Mouse (Mus musculus) liver, postnatal 0 days (tissue): ENCODE measurements at regions not wholly inside any gene's neighbourhood (a gene's known extent, or its start where the extent isn't known, plus 50 kb on each side); places are given as distances from the start of the nearest gene placed in this dataset.

Source experiments
- ATAC-seq: fragments of 200-750 bp; cut with Nextera tagmentation; 2 replicates; pipeline ENCODE4 v1.8.0; 2017; ENCODE audit warnings: mild to moderate bottlenecking, moderate library complexity
- DNase-seq: peaks from one replicate; pipeline ENCODE4 v3.0.0-alpha.2; 2016
- H3K27ac ChIP-seq: fragments of 300-500 bp; sonication (generic); 2 replicates; pipeline ENCODE4 v1.5.1; 2014; ENCODE audit warnings: antibody characterized with exemption, moderate library complexity, mild to moderate bottlenecking, low read depth
- H3K27me3 ChIP-seq: fragments of 300-500 bp; sonication (generic); 2 replicates; pipeline ENCODE4 v1.6.1; 2014; ENCODE audit warnings: low read length, control low read depth, mixed read lengths; ENCODE audit not compliant: insufficient read depth
- H3K36me3 ChIP-seq: fragments of 300-500 bp; sonication (generic); replicated peaks from 2 replicates; pipeline ENCODE4 v1.6.1; 2014; ENCODE audit warnings: mild to moderate bottlenecking, control low read depth, low read length, moderate library complexity, mixed read lengths; ENCODE audit not compliant: insufficient read depth
- H3K4me1 ChIP-seq: fragments of 300-500 bp; sonication (generic); 2 replicates; pipeline ENCODE4 v1.6.1; 2014; ENCODE audit warnings: antibody characterized with exemption, mild to moderate bottlenecking, control low read depth; ENCODE audit not compliant: insufficient read depth
- H3K4me2 ChIP-seq: fragments of 300-500 bp; sonication (generic); 2 replicates; pipeline ENCODE4 v1.6.1; 2014; ENCODE audit warnings: low read depth, mild to moderate bottlenecking, low read length, moderate library complexity, mixed read lengths
- H3K4me3 ChIP-seq: fragments of 300-500 bp; sonication (generic); 2 replicates; pipeline ENCODE4 v1.5.1; 2014; ENCODE audit warnings: low read depth, low read length
- H3K9ac ChIP-seq: fragments of 300-500 bp; sonication (generic); replicated peaks from 2 replicates; pipeline ENCODE4 v1.6.1; 2014; ENCODE audit warnings: mild to moderate bottlenecking, moderate library complexity
- H3K9me3 ChIP-seq: fragments of 300-500 bp; sonication (generic); 2 replicates; pipeline ENCODE4 v1.6.1; 2016; ENCODE audit warnings: mild to moderate bottlenecking, control low read depth, low read length, mixed read lengths
- CTCF ChIP-seq: sonication (generic); IDR thresholded peaks from 2 replicates; pipeline ENCODE4 v1.5.1; 2016; ENCODE audit warnings: antibody characterized with exemption, low read depth
- EP300 ChIP-seq: IDR thresholded peaks from 2 replicates; pipeline ENCODE4 v1.6.1; 2016; ENCODE audit warnings: antibody characterized with exemption, low read depth, mild to moderate bottlenecking
- WGBS: fragments of 180-500 bp; shearing (Covaris S2); extraction: QIAGEN DNeasy Blood & Tissue Kit; methylation state at CpG from one replicate; pipeline ENCODE4 v1.1.7; 2014; ENCODE audit not compliant: insufficient replicate concordance; 5-methylcytosine and 5-hydroxymethylcytosine counted together

DNA sequence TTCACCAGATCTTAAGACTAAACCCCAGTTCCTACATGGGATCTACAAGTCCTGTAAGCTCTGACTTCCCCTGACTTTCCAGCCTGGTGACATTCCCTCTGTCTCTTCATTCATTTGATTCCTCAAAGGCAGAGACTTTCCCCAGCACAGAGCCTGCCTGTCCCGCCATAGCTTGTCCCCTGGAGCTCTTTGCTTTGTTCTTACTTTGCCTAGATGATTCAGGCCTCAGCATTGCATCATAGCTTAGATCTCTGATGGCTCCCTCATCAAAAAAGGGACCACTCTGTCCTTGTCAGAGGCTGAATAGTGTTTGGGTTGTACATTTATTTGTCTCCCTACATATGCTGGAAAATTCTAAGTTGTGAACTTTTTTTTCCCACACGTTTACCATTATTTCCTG, 57.6 kb upstream of the Exoc6 start:
- DNase-seq: no peak
- Histone ChIP-seq H3K4me3 (no peak overlapping the region), H3K9ac (no peak overlapping the region), H3K4me2 (no peak overlapping the region), H3K4me1 (peaks cover 38% of the 10 kb centered on the region), H3K9me3 (no peaks in the 10 kb centered on the region), H3K27ac (peak overlapping the region; percentile 82; the same call in 1 of the 2 replicates), H3K36me3 (no peaks in the 10 kb centered on the region), H3K27me3 (no peaks in the 10 kb centered on the region)
- whole genome bisulfite sequencing: 48% methylated on average over 2 of the region's 2 CpGs
- TF ChIP-seq CTCF (no peak), EP300 (no peak)
- 0 out of 2 replicates have a peak, but pooled peaks have one; percentile 13 for ATAC-seq

GRCm38 (mm10) chr19:37493378-37493777, 56.8 kb upstream of the Exoc6 start:
- no peak for TF ChIP-seq CTCF
- peak; percentile 22; the same call in 1 of the 2 replicates for TF ChIP-seq EP300

GRCm38 (mm10) chr19:37493921-37494485, 56.2 kb upstream of the Exoc6 start:
- peak overlapping the region; percentile 23 for H3K4me2 ChIP-seq
- H3K27ac ChIP-seq: peak overlapping the region; percentile 82
- H3K9me3 ChIP-seq: no peaks in the 10 kb centered on the region
- H3K36me3 ChIP-seq: no peaks in the 10 kb centered on the region
- 9% methylated on average over 10 of the region's 10 CpGs for WGBS
- peak; percentile 45 for ATAC-seq
- peaks cover 35% of the 10 kb centered on the region for H3K4me1 ChIP-seq
- no peaks in the 10 kb centered on the region for H3K27me3 ChIP-seq
- H3K4me3 ChIP-seq: no peak overlapping the region
- 0 out of 2 replicates have a peak overlapping the region, but pooled peaks have one; percentile 33 for H3K9ac ChIP-seq
- peak; percentile 39 for DNase-seq
- TF ChIP-seq CTCF (no peak), EP300 (peak; percentile 85)

More at GRCm38 (mm10) chr19:37493378-37493777, 56.8 kb upstream of the Exoc6 start:
- H3K27ac ChIP-seq: peak overlapping the region; percentile 82
- DNase-seq (peak; percentile 51), ATAC-seq (peak; percentile 75)
- no peaks in the 10 kb centered on the region for H3K9me3 ChIP-seq
- H3K4me1 ChIP-seq: peaks cover 38% of the 10 kb centered on the region
- H3K4me2 ChIP-seq: no peak overlapping the region
- H3K9ac ChIP-seq: no peak overlapping the region
- no peaks in the 10 kb centered on the region for H3K36me3 ChIP-seq
- H3K27me3 ChIP-seq: no peaks in the 10 kb centered on the region
- H3K4me3 ChIP-seq: no peak overlapping the region
- WGBS: 26% methylated on average over 9 of the region's 9 CpGs

GRCm38 (mm10) chr19:37494806-37495205, 55.4 kb upstream of the Exoc6 start:
- peaks cover 34% of the 10 kb centered on the region for H3K4me1 ChIP-seq
- H3K36me3 ChIP-seq: no peaks in the 10 kb centered on the region
- no peaks in the 10 kb centered on the region for H3K27me3 ChIP-seq
- no peak for DNase-seq
- H3K27ac ChIP-seq: peak overlapping the region; percentile 82
- H3K9me3 ChIP-seq: no peaks in the 10 kb centered on the region
- H3K4me2 ChIP-seq: peak overlapping the region; percentile 23
- H3K4me3 ChIP-seq: 0 out of 2 replicates have a peak overlapping the region, but pooled peaks have one; percentile 25
- 0 out of 2 replicates have a peak overlapping the region, but pooled peaks have one; percentile 13 for H3K9ac ChIP-seq
- no peak for ATAC-seq
- 43% methylated on average over 4 of the region's 4 CpGs for WGBS
- no peak for TF ChIP-seq CTCF
- no peak for TF ChIP-seq EP300

DNA sequence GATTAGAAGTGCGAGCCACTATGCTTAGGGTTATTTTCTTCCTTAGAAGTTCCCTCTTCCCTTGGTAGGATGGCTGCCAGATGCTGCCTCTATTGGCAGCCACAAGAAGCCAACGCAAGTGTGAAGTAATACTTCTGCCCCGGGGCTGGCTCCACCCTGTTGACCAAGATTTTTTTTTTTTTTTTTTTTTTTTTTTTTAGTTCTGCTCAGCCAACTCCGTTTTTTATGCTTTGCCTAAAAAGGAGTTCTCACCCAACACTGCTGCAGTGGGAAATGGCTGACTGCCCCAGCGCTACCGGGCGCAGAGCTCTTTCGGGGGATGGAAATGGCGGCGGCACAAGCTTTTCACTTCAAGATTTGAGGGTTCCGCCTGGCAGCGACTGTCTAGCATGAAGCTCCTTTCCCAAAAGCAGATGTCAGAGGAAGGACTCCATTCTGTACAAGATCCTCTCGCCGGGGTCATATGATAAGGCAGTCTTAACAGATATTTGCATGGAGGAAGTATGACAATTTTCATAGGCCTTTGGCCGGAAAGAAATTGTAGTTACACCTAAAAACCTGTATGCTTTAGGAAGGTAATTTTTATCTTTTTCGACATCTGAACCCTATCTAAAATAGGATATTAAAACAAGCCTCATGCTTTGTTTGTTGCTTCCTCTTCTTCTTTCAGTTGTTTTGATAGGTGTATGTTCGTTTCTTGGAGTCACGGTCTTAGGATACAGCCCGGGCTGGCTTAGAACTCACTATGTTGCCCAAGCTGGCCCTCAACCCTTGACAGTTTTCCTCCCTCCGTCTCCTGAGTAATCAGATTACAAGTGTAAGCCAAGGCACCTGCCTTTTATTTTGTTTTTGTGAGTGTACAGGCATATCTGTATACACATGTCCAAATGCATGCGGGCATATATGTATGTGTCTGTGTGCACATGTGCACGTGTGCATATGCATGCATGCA, 54.6 kb upstream of the Exoc6 start:
- DNase-seq: peak; percentile 52
- Histone ChIP-seq H3K4me1 (peaks cover 34% of the 10 kb centered on the region), H3K4me3 (peak overlapping the region; percentile 25), H3K9ac (0 out of 2 replicates have a peak overlapping the region, but pooled peaks have one; percentile 13), H3K27me3 (no peaks in the 10 kb centered on the region), H3K9me3 (no peaks in the 10 kb centered on the region), H3K36me3 (no peaks in the 10 kb centered on the region), H3K27ac (peak overlapping the region; percentile 82), H3K4me2 (peak overlapping the region; percentile 23)
- peak; percentile 39 for TF ChIP-seq CTCF
- 0 out of 2 replicates have a peak, but pooled peaks have one; percentile 7 for TF ChIP-seq EP300
- ATAC-seq: peak; percentile 4; the same call in 1 of the 2 replicates
- 47% methylated on average over 22 of the region's 22 CpGs for WGBS

- H3K4me3 ChIP-seq: no peak overlapping the region
- no peak overlapping the region for H3K9ac ChIP-seq
- WGBS: 90% methylated on average over 8 of the region's 8 CpGs
- H3K9me3 ChIP-seq: no peaks in the 10 kb centered on the region
- DNase-seq (no peak), ATAC-seq (no peak)
- H3K27ac ChIP-seq: no peak overlapping the region
- peak; percentile 40 for TF ChIP-seq CTCF
- TF ChIP-seq EP300: no peak
- H3K27me3 ChIP-seq: no peaks in the 10 kb centered on the region
- peaks cover 34% of the 10 kb centered on the region for H3K4me1 ChIP-seq
- H3K36me3 ChIP-seq: no peaks in the 10 kb centered on the region
- no peak overlapping the region for H3K4me2 ChIP-seq
Observed at GRCm38 (mm10) chr19:37496759-37497158, 53.5 kb upstream of the Exoc6 start.
